Mouse (Mus musculus): ENCODE measurements around the gene Rora. TPM values are rescaled to one million over a fixed set of nuclear protein-coding genes. Genes with fewer than 3 reads are reported as not detected.

Gene Rora
- polyA plus RNA-seq, 1 experiment from 2014 or later = 9.4 TPM

DNA sequence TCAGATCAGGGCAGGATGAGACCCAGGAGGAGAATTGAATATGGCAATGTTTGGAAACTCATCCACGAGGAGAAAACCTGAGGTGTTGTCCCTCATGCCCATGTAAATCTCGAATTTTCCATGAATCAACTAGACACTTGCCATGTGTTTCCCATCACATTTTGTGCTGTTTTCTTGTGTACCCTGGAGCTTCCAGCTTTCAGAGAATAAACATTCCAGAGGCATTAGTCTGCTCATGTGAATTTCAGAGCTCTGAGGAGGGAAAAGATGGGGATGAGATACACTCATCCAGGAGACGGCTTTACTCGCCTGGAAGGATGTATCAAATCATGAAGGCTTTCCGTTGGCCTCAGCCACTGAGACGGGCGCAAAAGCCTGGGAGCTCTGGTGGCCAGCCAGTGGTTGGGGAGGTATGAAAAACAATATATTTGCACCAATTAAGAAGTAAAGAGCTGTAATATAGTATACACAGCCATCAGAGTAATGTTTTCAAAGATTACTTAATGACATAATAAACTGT, 391.1 kb downstream of the Rora start:
- Histone ChIP-seq H3K9ac (replicated peaks; ENCODE audit: low read length) (no peak overlapping the region), H3K36me3 (ENCODE audit: insufficient read depth, low read length) (no peaks in the 10 kb centered on the region), H3K4me3 (ENCODE audit: low read length) (no peak overlapping the region), H3K4me2 (replicated peaks; ENCODE audit: low read depth, low read length) (no peak overlapping the region), H3K27me3 (ENCODE audit: insufficient read depth, low read length) (no peaks in the 10 kb centered on the region), H3K4me1 (ENCODE audit: insufficient read depth, low read length) (no peaks in the 10 kb centered on the region), H3K9me3 (ENCODE audit: low read length) (no peaks in the 10 kb centered on the region), H3K27ac (ENCODE audit: low read length) (no peak overlapping the region)
- WGBS = 84% methylated on average over 7 of the region's 7 CpGs
- no peak for ATAC-seq (ENCODE audit: low FRiP score, low TSS enrichment)

DNA sequence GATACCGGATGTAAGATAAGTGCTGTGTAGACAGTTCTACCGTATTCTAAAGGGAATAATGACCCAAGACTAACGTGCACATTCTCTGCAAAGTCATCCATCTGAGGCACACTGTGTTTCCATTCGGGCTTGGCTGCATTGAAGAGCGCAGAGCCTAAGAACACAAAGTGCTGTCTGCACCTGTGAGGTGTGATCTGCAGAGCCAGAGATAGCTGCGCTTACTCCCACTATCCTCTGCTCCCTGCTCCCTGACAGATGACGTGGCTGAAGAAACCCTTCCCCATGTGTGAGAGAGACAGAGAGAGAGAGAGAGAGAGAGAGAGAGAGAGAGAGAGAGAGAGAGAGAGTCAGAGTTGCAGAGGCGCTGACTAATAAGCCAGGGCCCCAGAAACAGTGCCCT, 392.3 kb downstream of the Rora start:
- no peak for ATAC-seq (ENCODE audit: low FRiP score, low TSS enrichment)
- Histone ChIP-seq H3K36me3 (ENCODE audit: insufficient read depth, low read length) (no peaks in the 10 kb centered on the region), H3K27me3 (ENCODE audit: insufficient read depth, low read length) (no peaks in the 10 kb centered on the region), H3K9ac (replicated peaks; ENCODE audit: low read length) (no peak overlapping the region), H3K4me1 (ENCODE audit: insufficient read depth, low read length) (no peaks in the 10 kb centered on the region), H3K4me2 (replicated peaks; ENCODE audit: low read depth, low read length) (no peak overlapping the region), H3K27ac (ENCODE audit: low read length) (no peak overlapping the region), H3K9me3 (ENCODE audit: low read length) (no peaks in the 10 kb centered on the region), H3K4me3 (ENCODE audit: low read length) (no peak overlapping the region)
- WGBS = 87% methylated on average over 8 of the region's 8 CpGs

GRCm38 (mm10) chr9:69050856-69051255, 397.3 kb downstream of the Rora start:
- Histone ChIP-seq H3K4me2 (replicated peaks; ENCODE audit: low read depth, low read length) (no peak overlapping the region), H3K4me1 (ENCODE audit: insufficient read depth, low read length) (no peaks in the 10 kb centered on the region), H3K9me3 (ENCODE audit: low read length) (no peaks in the 10 kb centered on the region), H3K9ac (replicated peaks; ENCODE audit: low read length) (no peak overlapping the region), H3K4me3 (ENCODE audit: low read length) (no peak overlapping the region), H3K27ac (ENCODE audit: low read length) (no peak overlapping the region), H3K36me3 (ENCODE audit: insufficient read depth, low read length) (no peaks in the 10 kb centered on the region), H3K27me3 (ENCODE audit: insufficient read depth, low read length) (no peaks in the 10 kb centered on the region)
- 59% methylated on average over 8 of the region's 8 CpGs for WGBS
- ATAC-seq (ENCODE audit: low FRiP score, low TSS enrichment) = no peak

GRCm38 (mm10) chr9:69051890-69052289, 398.3 kb downstream of the Rora start:
- no peak for ATAC-seq (ENCODE audit: low FRiP score, low TSS enrichment)
- Histone ChIP-seq H3K27me3 (ENCODE audit: insufficient read depth, low read length) (no peaks in the 10 kb centered on the region), H3K27ac (ENCODE audit: low read length) (no peak overlapping the region), H3K4me2 (replicated peaks; ENCODE audit: low read depth, low read length) (no peak overlapping the region), H3K9ac (replicated peaks; ENCODE audit: low read length) (no peak overlapping the region), H3K4me1 (ENCODE audit: insufficient read depth, low read length) (no peaks in the 10 kb centered on the region), H3K4me3 (ENCODE audit: low read length) (no peak overlapping the region), H3K9me3 (ENCODE audit: low read length) (no peaks in the 10 kb centered on the region), H3K36me3 (ENCODE audit: insufficient read depth, low read length) (no peaks in the 10 kb centered on the region)
- WGBS = 72% methylated on average over 5 of the region's 5 CpGs

GRCm38 (mm10) chr9:69055302-69055701, 401.7 kb downstream of the Rora start:
- H3K4me2 ChIP-seq (replicated peaks; ENCODE audit: low read depth, low read length) = no peak overlapping the region
- H3K4me3 ChIP-seq (ENCODE audit: low read length) = no peak overlapping the region
- H3K27me3 ChIP-seq (ENCODE audit: insufficient read depth, low read length) = no peaks in the 10 kb centered on the region
- 96% methylated on average over 5 of the region's 5 CpGs for WGBS
- H3K27ac ChIP-seq (ENCODE audit: low read length) = no peak overlapping the region
- no peaks in the 10 kb centered on the region for H3K9me3 ChIP-seq (ENCODE audit: low read length)
- no peak for ATAC-seq (ENCODE audit: low FRiP score, low TSS enrichment)
- H3K4me1 ChIP-seq (ENCODE audit: insufficient read depth, low read length) = no peaks in the 10 kb centered on the region
- H3K36me3 ChIP-seq (ENCODE audit: insufficient read depth, low read length) = no peaks in the 10 kb centered on the region
- H3K9ac ChIP-seq (replicated peaks; ENCODE audit: low read length) = no peak overlapping the region

DNA sequence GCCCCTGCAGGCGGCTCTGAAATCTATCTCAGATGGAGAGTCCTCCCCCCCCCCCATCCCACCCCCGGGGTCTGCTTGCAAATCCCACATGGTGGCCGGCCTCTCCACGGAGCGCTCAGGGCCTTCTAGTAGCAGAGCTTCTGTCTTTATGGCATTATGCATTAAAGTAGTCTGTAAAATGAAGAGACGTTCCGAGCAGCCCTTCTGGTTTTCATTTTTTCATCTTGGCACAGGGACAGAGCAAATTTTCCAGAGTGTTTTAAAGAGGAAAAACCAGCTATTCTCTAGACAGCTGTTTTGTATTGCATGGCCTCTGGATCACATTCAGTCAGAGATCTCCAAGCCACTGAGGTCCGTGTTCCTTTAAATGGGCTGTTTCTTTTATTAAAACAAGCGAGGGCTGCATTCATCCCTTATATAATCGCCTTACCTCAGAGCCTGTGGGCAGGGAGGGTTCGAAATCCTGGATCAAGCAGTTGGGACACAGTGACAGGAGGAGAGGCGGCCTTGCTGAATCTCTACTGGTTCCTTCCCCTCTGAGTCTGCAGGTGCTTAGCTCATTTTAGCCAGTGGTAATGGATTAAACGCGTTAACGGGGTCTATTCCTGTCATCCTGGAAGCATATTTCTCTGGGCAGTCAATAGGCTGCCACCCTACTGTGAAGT, 417.7 kb downstream of the Rora start:
- H3K4me2 ChIP-seq (replicated peaks; ENCODE audit: low read depth, low read length) = no peak overlapping the region
- no peaks in the 10 kb centered on the region for H3K36me3 ChIP-seq (ENCODE audit: insufficient read depth, low read length)
- H3K4me3 ChIP-seq (ENCODE audit: low read length) = no peak overlapping the region
- H3K27me3 ChIP-seq (ENCODE audit: insufficient read depth, low read length) = no peaks in the 10 kb centered on the region
- no peak overlapping the region for H3K27ac ChIP-seq (ENCODE audit: low read length)
- ATAC-seq (ENCODE audit: low FRiP score, low TSS enrichment) = no peak
- WGBS = 51% methylated on average over 15 of the region's 15 CpGs
- no peaks in the 10 kb centered on the region for H3K9me3 ChIP-seq (ENCODE audit: low read length)
- H3K4me1 ChIP-seq (ENCODE audit: insufficient read depth, low read length) = no peaks in the 10 kb centered on the region
- H3K9ac ChIP-seq (replicated peaks; ENCODE audit: low read length) = no peak overlapping the region

DNA sequence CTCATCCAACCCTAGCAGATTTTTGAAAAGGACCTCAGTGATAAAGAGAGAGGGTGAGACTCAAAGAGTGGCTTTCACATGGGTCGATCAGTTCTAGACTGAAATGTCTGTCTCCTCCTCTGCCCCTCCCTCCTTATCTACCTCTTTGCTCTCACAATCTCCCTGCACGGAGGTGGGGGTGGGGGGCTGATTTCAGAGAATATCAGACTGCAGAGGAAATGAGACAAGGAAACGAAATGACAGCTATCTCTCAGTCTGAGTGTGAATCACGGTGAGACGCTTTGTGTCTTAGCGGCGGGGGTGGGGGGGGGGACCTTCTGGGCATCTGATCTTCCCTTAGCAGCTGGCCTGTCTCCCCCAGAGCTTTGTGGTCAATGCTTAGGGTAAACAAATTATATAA, 419.7 kb downstream of the Rora start:
- Histone ChIP-seq H3K9ac (replicated peaks; ENCODE audit: low read length) (no peak overlapping the region), H3K36me3 (ENCODE audit: insufficient read depth, low read length) (no peaks in the 10 kb centered on the region), H3K4me1 (ENCODE audit: insufficient read depth, low read length) (no peaks in the 10 kb centered on the region), H3K4me3 (ENCODE audit: low read length) (no peak overlapping the region), H3K27me3 (ENCODE audit: insufficient read depth, low read length) (no peaks in the 10 kb centered on the region), H3K27ac (ENCODE audit: low read length) (no peak overlapping the region), H3K4me2 (replicated peaks; ENCODE audit: low read depth, low read length) (no peak overlapping the region), H3K9me3 (ENCODE audit: low read length) (no peaks in the 10 kb centered on the region)
- ATAC-seq (ENCODE audit: low FRiP score, low TSS enrichment) = no peak
- 79% methylated on average over 7 of the region's 7 CpGs for WGBS

- Histone ChIP-seq H3K9me3 (ENCODE audit: low read length) (no peaks in the 10 kb centered on the region), H3K9ac (replicated peaks; ENCODE audit: low read length) (no peak overlapping the region), H3K36me3 (ENCODE audit: insufficient read depth, low read length) (no peaks in the 10 kb centered on the region), H3K27ac (ENCODE audit: low read length) (peak overlapping the region; percentile 79), H3K4me1 (ENCODE audit: insufficient read depth, low read length) (peaks cover 14% of the 10 kb centered on the region), H3K4me3 (ENCODE audit: low read length) (no peak overlapping the region), H3K27me3 (ENCODE audit: insufficient read depth, low read length) (no peaks in the 10 kb centered on the region; the same call in 1 of the 2 replicates), H3K4me2 (replicated peaks; ENCODE audit: low read depth, low read length) (0 out of 2 replicates have a peak overlapping the region, but pooled peaks have one; percentile 32)
- peak; percentile 52 for ATAC-seq (ENCODE audit: low FRiP score, low TSS enrichment)
- WGBS = 27% methylated on average over 3 of the region's 3 CpGs
Measured at GRCm38 (mm10) chr9:69084086-69084719, 430.6 kb downstream of the Rora start.

DNA sequence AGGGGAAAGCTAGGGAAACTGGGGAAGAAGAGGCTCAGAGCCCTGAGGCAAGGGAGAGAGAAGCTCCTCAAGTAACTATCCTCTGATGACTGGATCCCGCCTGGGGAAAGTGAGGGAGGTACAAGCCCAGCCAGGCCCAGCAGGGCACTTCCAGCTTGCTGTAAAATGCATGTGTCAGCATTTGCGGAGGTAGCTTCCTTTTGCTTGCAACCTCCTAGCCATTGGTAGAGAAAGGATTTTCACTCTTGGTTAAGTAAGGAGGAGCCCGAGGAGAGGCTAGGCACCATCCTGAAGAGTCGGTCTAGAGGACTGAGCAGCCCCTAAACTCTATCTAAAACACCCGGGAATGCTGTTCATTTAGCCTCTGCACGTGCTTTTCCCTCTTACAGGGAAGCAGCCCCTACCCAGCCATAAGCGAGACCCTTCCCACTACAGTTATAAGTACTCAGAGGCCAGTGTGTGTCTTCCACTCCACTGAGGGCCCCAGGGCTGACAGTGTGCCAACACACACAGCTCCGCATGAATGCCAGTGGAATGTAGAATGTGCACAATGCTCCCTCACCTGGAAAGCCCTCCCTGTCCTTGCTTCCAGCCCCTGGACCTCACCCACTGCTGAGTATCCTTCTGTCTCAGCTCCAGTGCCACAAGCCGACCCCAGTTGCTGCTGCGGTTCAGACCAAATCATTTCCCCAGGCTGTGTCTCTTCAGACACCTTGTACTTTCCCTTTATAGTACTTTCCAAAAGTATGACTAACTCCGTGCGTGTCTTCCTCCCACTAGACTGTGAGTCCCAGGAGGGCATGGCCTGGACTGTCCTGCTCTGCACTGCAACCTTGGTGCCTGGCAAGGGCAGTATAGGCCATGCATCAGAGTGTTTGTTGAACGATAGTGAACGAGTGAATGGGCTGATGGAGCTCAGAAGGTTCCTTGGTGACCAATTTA, 431.4 kb downstream of the Rora start:
- no peak overlapping the region for H3K4me3 ChIP-seq (ENCODE audit: low read length)
- peaks cover 14% of the 10 kb centered on the region for H3K4me1 ChIP-seq (ENCODE audit: insufficient read depth, low read length)
- no peaks in the 10 kb centered on the region for H3K36me3 ChIP-seq (ENCODE audit: insufficient read depth, low read length)
- H3K9me3 ChIP-seq (ENCODE audit: low read length) = no peaks in the 10 kb centered on the region
- ATAC-seq (ENCODE audit: low FRiP score, low TSS enrichment) = peak; percentile 92
- WGBS = 31% methylated on average over 14 of the region's 14 CpGs
- peak overlapping the region; percentile 32 for H3K4me2 ChIP-seq (replicated peaks; ENCODE audit: low read depth, low read length)
- H3K27ac ChIP-seq (ENCODE audit: low read length) = peak overlapping the region; percentile 79
- no peaks in the 10 kb centered on the region; the same call in 1 of the 2 replicates for H3K27me3 ChIP-seq (ENCODE audit: insufficient read depth, low read length)
- no peak overlapping the region for H3K9ac ChIP-seq (replicated peaks; ENCODE audit: low read length)

All from kidney, embryonic 16.5 days (tissue).